Mouse (Mus musculus) hindbrain, embryonic 11.5 days (tissue): ENCODE data around the gene 4933424G06Rik. TPM values are rescaled to one million over a fixed set of nuclear protein-coding genes. Genes with fewer than 3 reads are reported as not detected.
A peak's percentile ranks its signal among the peaks of the same experiment; 100 is the strongest.

Source experiments
- ATAC-seq: fragments of 200-750 bp; cut with Nextera tagmentation; 2 replicates; pipeline ENCODE4 v1.8.0; 2017; ENCODE audit warnings: mild to moderate bottlenecking, moderate TSS enrichment, moderate library complexity; ENCODE audit not compliant: low FRiP score
- DNase-seq: peaks from one replicate; pipeline ENCODE4 v3.0.0-alpha.2; 2015; ENCODE audit warnings: low spot score
- H3K27ac ChIP-seq: fragments of 300-500 bp; sonication (generic); 2 replicates; pipeline ENCODE4 v1.5.1; 2014; ENCODE audit warnings: mild to moderate bottlenecking, low read depth, low read length
- H3K27me3 ChIP-seq: fragments of 300-500 bp; sonication (generic); 2 replicates; pipeline ENCODE4 v1.6.1; 2014; ENCODE audit warnings: mild to moderate bottlenecking, low read length, moderate library complexity, mixed read lengths; ENCODE audit not compliant: control insufficient read depth, insufficient read depth
- H3K36me3 ChIP-seq: fragments of 300-500 bp; sonication (generic); 2 replicates; pipeline ENCODE4 v1.6.1; 2014; ENCODE audit warnings: mild to moderate bottlenecking, low read length, moderate library complexity, mixed read lengths; ENCODE audit not compliant: control insufficient read depth, insufficient read depth
- H3K4me1 ChIP-seq: fragments of 300-500 bp; sonication (generic); replicated peaks from 2 replicates; pipeline ENCODE4 v1.6.1; 2014; ENCODE audit warnings: low read length, mixed read lengths; ENCODE audit not compliant: control insufficient read depth, insufficient read depth
- H3K4me2 ChIP-seq: fragments of 300-500 bp; sonication (generic); replicated peaks from 2 replicates; pipeline ENCODE4 v1.6.1; 2014; ENCODE audit warnings: mild to moderate bottlenecking, low read depth, low read length
- H3K4me3 ChIP-seq: fragments of 300-500 bp; sonication (generic); 2 replicates; pipeline ENCODE4 v1.5.1; 2014; ENCODE audit warnings: low read depth, low read length
- H3K9ac ChIP-seq: fragments of 300-500 bp; sonication (generic); 2 replicates; pipeline ENCODE4 v1.6.1; 2014; ENCODE audit warnings: low read depth, low read length
- H3K9me3 ChIP-seq: fragments of 300-500 bp; sonication (generic); 2 replicates; pipeline ENCODE4 v1.6.1; 2016; ENCODE audit warnings: low read length; ENCODE audit not compliant: control insufficient read depth
- WGBS: fragments of 180-500 bp; shearing (Covaris S2); extraction: QIAGEN DNeasy Blood & Tissue Kit; methylation state at CpG from one replicate; pipeline ENCODE4 v1.1.7; 2014; 5-methylcytosine and 5-hydroxymethylcytosine counted together
- polyA plus RNA-seq: library from polyadenylated mRNA; unstranded; fragments of >200 nt; fragmentation: Nextera tagmentation; extraction: Ambion mirVana; gene quantifications from 2 replicates; pipeline ENCODE4 v1.2.1, GENCODE M21; 2014

4933424G06Rik gene
- polyA plus RNA-seq, 1 experiment from 2014 or later, result 0.19 TPM

DNA sequence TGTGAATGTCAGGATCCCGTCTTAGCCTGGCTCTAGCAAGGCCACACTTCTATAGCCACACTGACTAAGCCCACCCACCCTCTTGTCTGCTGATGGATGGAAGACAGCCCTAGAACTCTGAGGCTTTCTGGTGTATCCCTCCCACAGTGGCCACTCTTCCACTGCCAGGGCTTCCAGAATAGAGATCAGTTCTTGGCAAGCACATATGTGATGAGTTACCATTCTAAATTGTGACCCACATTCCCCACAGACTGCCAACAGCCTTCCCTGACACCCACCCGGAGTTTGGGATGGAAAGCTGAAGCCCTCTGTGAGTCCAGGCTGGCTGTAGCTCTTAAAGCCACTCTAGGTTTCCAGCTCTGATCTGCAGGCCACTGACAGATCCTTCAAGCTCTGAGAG lies 2.8 kb upstream of the 4933424G06Rik start:
- H3K9ac ChIP-seq, result no peak overlapping the region
- no peak for ATAC-seq
- peaks cover 8% of the 10 kb centered on the region; the same call in 1 of the 2 replicates for H3K36me3 ChIP-seq

DNA sequence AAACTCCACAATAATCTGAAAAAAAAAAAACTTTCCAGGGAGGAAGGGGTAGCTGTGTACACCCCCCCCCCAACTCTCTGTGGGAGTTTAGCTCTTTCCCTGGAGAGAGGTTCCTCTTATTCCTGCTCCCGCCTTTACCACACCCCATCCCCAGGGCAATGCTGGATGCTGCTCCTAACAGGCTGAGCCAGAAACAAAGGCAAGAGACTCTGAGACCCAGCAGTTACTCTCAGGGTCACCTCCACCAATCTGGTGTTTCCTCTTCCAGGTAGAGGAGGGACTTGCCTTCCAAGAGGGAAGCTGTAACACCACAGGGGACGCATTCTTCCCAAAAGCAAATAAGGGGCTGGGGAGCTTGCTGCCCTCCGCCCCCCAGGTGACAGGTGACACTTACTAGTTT lies 2.2 kb upstream of the 4933424G06Rik start:
- no peak overlapping the region for H3K27ac ChIP-seq
- H3K4me3 ChIP-seq, result no peak overlapping the region
- DNase-seq, result no peak
- H3K9me3 ChIP-seq, result no peaks in the 10 kb centered on the region
- H3K36me3 ChIP-seq, result peaks cover 5% of the 10 kb centered on the region; the same call in 1 of the 2 replicates
- no peak overlapping the region for H3K4me2 ChIP-seq
- no peaks in the 10 kb centered on the region for H3K27me3 ChIP-seq
- peaks cover 5% of the 10 kb centered on the region; the same call in 1 of the 2 replicates for H3K4me1 ChIP-seq
- 86% methylated on average over 3 of the region's 3 CpGs for WGBS
- 0 out of 2 replicates have a peak overlapping the region, but pooled peaks have one; percentile 7 for H3K9ac ChIP-seq
- no peak for ATAC-seq

More for the DNA sequence above, 2.8 kb upstream of the 4933424G06Rik start:
- Histone ChIP-seq H3K9me3 (no peaks in the 10 kb centered on the region), H3K4me1 (peaks cover 5% of the 10 kb centered on the region; the same call in 1 of the 2 replicates), H3K27ac (no peak overlapping the region), H3K4me3 (no peak overlapping the region), H3K4me2 (no peak overlapping the region), H3K27me3 (no peaks in the 10 kb centered on the region)
- no peak for DNase-seq
- 80% methylated on average over 2 of the region's 2 CpGs for WGBS

DNA sequence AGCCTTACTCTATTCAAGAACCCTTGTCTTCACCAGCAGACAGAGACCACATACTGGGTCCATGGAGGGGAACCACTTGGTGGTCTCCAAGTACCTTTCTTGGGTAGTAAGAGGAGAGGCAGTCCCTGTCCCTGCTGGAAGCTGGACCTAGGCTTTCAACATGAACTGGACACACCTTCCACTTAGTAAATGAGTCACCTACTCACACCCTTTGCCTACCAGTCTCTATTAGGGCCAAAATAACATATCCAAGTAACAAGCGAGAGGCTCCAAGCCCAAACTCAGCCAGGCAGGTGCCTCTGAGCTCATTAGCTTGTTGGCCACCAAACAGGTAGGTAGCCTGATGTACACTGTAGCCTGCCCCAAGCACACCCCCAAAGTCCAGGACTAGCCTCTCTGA lies 1.3 kb upstream of the 4933424G06Rik start:
- peaks cover 5% of the 10 kb centered on the region; the same call in 1 of the 2 replicates for H3K4me1 ChIP-seq
- no peak overlapping the region; the same call in 1 of the 2 replicates for H3K27ac ChIP-seq
- peak overlapping the region; percentile 77 for H3K4me2 ChIP-seq
- DNase-seq (no peak), ATAC-seq (no peak)
- no peaks in the 10 kb centered on the region for H3K27me3 ChIP-seq
- peak overlapping the region; percentile 92 for H3K4me3 ChIP-seq
- H3K36me3 ChIP-seq, result peaks cover 5% of the 10 kb centered on the region; the same call in 1 of the 2 replicates
- 100% methylated on average over 1 of the region's 1 CpGs for WGBS
- no peaks in the 10 kb centered on the region for H3K9me3 ChIP-seq
- H3K9ac ChIP-seq, result peak overlapping the region; percentile 94

DNA sequence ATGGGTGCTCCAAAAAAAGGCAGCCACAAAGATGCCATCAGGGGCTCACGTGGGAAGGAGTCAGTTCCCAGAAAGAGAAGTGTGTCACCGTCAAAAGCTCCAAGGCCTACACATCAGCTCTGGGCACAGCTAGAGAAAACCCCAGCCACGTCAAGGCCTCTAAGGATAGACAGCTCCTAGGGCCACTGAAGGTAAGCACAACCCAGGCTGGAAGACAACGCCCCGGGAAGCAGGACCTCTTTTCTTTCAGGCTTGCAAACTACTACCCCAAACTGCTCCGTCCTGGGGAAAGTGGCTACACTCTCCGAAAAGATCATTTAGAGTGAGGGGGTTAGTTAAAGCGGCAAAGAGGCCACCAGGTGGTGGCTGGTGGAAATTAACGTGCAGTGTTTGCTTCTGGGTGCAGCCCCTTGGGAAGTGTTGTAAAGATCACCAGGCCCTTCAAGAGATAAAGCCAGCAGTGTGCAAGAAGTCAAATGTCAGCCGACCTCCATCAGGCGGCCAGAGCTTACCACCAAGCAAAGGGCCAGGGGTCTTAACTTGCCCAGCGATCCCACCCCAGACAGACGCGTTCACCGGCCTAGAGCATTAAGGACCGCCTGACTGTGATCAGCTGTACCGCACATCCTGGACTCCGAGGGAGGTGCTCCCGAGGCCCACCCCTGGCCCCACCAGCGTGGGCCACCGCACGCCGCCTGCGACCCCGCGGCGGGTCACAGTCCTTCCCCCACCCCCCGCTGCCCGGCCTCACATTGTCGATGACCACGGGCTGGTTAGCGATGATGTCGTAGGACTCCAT lies 695 bp upstream of the 4933424G06Rik start:
- no peaks in the 10 kb centered on the region for H3K9me3 ChIP-seq
- WGBS, result 1% methylated on average over 33 of the region's 33 CpGs
- H3K9ac ChIP-seq, result peak overlapping the region; percentile 94
- peak overlapping the region; percentile 74 for H3K27ac ChIP-seq
- peaks cover 5% of the 10 kb centered on the region; the same call in 1 of the 2 replicates for H3K4me1 ChIP-seq
- H3K4me3 ChIP-seq, result peak overlapping the region; percentile 92
- ATAC-seq (peak; percentile 78), DNase-seq (peak; percentile 54)
- H3K27me3 ChIP-seq, result no peaks in the 10 kb centered on the region
- H3K36me3 ChIP-seq, result peaks cover 5% of the 10 kb centered on the region; the same call in 1 of the 2 replicates
- peak overlapping the region; percentile 77 for H3K4me2 ChIP-seq

DNA sequence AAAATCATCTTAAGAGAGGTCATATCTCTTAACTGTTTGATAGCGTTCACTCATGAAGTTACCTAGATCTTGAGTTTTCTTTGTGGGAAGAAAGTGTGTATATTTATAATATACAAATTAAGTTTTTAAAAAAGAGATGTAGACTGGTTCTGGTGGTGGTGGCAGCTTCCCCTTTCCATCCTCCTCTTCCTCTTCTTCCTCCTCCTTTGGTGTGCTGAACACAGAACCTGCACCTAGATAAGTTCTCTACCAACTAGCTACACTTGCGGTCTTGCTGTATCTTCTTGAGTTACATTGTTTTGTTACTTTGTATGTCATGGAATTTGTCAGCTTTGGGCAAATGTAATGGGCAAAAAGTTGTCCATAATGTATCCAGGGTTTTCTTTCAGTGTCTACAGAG lies 1.2 kb downstream of the 4933424G06Rik start:
- no peak overlapping the region for H3K4me3 ChIP-seq

DNA sequence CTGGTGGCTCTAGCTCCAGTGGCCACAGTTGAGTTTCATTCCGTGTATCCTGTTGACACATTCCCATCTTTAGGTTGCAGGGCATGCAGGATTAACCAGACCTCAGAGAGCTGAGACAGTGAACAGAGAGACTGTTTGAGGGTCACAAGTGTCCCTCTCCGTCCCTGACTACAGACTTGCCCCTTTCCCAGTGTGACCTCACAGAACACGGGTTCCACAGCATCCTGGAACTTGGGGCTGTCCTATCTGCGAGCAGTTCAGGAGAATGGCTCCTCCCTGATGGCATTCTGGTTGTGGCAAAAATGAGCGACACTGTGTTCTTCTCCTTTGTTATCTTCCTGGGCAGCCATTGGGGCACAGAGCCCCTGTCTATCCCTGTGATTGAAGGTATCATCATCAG lies 4.4 kb downstream of the 4933424G06Rik start, which contains the start of gene Actr1b:
TSS of gene Actr1b (minus strand) at position 112 of the 400 bp plus-strand sequence.
- Histone ChIP-seq H3K36me3 (no peaks in the 10 kb centered on the region), H3K27me3 (no peaks in the 10 kb centered on the region), H3K4me3 (no peak within 1 kb of the TSS), H3K9me3 (no peaks in the 10 kb centered on the region), H3K4me1 (no peaks in the 10 kb centered on the region), H3K27ac (no peak within 1 kb of the TSS), H3K9ac (no peak within 1 kb of the TSS), H3K4me2 (no peak within 1 kb of the TSS)
- 78% methylated on average over 5 of the region's 5 CpGs for WGBS
- no peak for ATAC-seq
- no peak for DNase-seq

More for the DNA sequence above, 1.2 kb downstream of the 4933424G06Rik start:
- Histone ChIP-seq H3K36me3 (peaks cover 4% of the 10 kb centered on the region; the same call in 1 of the 2 replicates), H3K4me2 (no peak overlapping the region), H3K27me3 (no peaks in the 10 kb centered on the region), H3K9ac (no peak overlapping the region), H3K9me3 (no peaks in the 10 kb centered on the region), H3K27ac (no peak overlapping the region), H3K4me1 (peaks cover 5% of the 10 kb centered on the region; the same call in 1 of the 2 replicates)
- DNase-seq (no peak), ATAC-seq (no peak)
- whole genome bisulfite sequencing, result 94% methylated on average over 2 of the region's 2 CpGs

DNA sequence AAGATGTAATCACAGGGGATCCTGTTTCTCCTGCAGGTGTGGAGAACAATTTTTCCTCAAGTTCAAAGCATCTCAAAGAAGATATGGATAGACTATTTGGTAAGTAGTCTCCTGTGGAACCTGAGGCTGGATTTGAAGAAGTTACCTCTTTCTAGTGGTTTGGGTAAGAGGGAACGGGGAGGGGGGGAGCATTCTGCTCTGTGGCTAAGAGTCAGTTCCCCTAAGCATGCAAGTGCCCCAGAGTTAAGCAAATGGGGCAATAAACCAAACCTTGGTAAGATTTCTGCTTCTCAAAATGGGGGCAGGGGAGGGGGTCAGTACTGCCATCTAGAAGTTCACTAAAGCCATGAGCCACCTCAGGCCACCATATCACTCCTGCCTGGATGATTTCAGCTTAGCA lies 8.8 kb downstream of the 4933424G06Rik start:
- H3K27ac ChIP-seq, result no peak overlapping the region
- no peaks in the 10 kb centered on the region for H3K27me3 ChIP-seq
- H3K36me3 ChIP-seq, result no peaks in the 10 kb centered on the region
- no peak overlapping the region for H3K4me2 ChIP-seq
- ATAC-seq (no peak), DNase-seq (no peak)
- 87% methylated on average over 1 of the region's 1 CpGs for WGBS
- no peaks in the 10 kb centered on the region for H3K9me3 ChIP-seq
- H3K4me3 ChIP-seq, result no peak overlapping the region
- H3K9ac ChIP-seq, result no peak overlapping the region
- no peaks in the 10 kb centered on the region for H3K4me1 ChIP-seq

DNA sequence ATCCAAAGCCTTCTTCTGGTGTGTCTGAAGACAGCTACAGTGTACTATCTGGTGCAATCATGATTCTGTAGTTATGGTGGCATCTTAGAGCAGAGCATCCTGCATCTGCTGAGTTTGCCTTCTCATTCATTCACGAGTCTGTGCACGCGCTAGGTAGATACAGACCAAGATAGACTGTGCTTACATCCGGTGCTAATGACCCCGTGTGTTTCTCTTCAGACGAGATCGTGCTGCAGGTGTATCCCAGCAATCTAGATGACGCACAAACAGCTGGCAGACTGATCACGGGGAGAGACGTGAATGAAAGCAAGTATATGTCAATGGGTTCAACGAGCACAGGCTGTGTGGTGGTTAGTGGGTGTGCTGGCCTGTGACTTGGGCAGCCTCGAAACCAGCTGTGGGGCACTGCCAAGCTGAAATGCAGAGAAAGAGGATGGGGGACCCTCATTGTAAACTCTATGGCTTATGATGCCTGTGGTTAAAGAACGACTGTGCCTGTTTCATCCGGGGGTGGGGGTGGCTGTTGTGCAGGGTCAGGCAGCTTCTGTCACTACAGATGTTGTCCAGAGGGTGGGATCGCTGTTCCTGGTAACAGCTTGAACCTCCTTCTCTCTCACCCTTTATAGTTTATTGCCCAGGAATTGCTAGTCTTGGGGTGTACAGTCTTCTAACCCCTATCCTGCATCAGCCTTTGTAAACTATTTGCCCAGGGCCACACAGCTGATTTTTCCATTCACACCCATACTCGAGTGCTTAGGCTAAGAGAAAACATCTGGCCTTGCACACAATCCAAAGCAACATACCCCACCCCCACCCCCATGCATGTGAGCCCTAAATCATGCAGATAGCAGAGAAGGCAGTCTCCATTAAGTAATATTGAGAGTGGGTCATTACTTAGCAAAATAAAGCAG lies 13.5 kb downstream of the 4933424G06Rik start:
- ATAC-seq (no peak), DNase-seq (no peak)
- Histone ChIP-seq H3K4me1 (no peaks in the 10 kb centered on the region), H3K27ac (no peak overlapping the region), H3K36me3 (no peaks in the 10 kb centered on the region), H3K4me2 (no peak overlapping the region), H3K9ac (no peak overlapping the region), H3K27me3 (no peaks in the 10 kb centered on the region), H3K4me3 (no peak overlapping the region), H3K9me3 (no peaks in the 10 kb centered on the region)
- 76% methylated on average over 16 of the region's 16 CpGs for WGBS
